Mouse (Mus musculus): ENCODE measurements around the gene Atp8b3. TPM values are rescaled to one million over a fixed set of nuclear protein-coding genes. Genes with fewer than 3 reads are reported as not detected.
A peak's percentile ranks its signal among the peaks of the same experiment; 100 is the strongest.

The Atp8b3 gene
- total and polyA plus RNA-seq, 2 experiments from 2014 or later: not detected

DNA sequence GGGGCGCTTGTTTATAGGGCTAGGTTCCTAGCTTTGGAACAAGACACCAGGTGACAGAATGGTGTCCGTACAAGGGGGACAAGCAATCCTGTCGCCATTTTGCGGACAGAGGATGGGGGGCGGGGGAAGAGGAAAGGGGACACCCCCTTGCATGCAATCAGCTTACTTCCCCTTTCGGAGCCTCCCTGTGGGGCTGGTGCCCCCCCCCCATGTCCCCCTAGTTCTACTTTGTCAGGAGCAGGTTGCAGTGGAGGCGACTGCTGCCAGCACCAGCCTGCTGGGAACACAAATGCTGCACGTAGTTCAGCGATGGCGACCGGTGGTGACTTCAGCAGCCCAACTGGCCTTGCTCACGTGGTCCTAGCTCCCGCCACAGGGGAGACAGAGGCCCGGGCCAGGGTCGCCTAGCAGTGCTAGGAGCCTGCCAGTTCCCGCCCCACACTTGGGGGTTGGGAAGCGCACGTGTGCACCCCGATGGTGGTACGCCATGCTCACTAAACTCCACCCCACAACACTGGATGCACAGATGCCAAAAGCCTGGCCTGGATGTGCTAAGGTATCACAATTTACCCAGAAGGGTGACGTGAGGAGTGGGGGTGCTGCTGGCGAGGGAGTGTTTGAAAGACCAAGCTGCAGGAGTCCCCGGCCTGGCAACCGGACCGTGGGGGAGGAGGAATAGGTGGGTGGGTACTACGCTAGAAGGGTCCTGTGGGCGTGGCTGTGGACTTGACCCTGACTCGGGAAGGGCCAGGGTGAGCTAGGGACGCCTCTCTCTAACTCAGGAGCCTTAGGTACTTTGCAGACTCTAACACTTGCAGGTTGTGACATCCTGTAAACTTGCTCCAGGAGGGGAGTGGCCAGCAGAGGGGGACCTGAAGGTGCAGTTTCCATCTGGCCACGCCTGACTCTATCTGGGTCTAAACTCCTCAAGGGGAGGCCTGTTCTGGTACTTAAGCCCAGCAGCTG, 32.2 kb upstream of the Atp8b3 start:
- WGBS: 22% methylated on average over 30 of the region's 30 CpGs

DNA sequence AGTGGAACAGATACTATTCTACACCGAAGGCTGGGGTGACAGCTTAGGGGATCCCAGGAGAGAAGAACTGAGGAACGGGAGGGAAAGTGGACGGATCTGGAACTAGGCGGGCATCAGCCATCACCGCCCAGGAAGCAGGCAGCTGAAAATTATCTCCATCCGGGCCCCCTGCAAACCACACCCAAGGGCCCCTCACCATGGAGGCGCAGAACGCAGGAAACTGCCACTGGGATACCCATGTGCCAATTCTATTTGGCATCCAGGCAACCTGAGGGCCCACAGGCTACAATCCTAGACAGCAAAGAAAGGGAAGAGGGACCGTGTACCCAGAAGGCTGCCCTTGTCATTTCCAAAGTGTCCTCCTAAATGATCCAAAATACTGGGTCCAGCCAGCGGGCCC, 31.5 kb upstream of the Atp8b3 start:
- Histone ChIP-seq H3K4me1 (ENCODE audit: control insufficient read depth, insufficient read depth) (peaks cover 23% of the 10 kb centered on the region), H3K9me3 (replicated peaks; ENCODE audit: control insufficient read depth, low read length) (no peaks in the 10 kb centered on the region), H3K9ac (replicated peaks; ENCODE audit: low read depth, low read length) (0 out of 2 replicates have a peak overlapping the region, but pooled peaks have one; percentile 18), H3K4me3 (ENCODE audit: low read depth, low read length) (no peak overlapping the region), H3K27me3 (ENCODE audit: control insufficient read depth, insufficient read depth, low read length) (no peaks in the 10 kb centered on the region), H3K4me2 (ENCODE audit: low read depth, low read length) (peak overlapping the region; percentile 47; the same call in 1 of the 2 replicates), H3K27ac (ENCODE audit: low read depth) (peak overlapping the region; percentile 7), H3K36me3 (replicated peaks; ENCODE audit: control insufficient read depth, insufficient read depth, low read length) (peaks cover 8% of the 10 kb centered on the region; the same call in 1 of the 2 replicates)
- WGBS: 81% methylated on average over 10 of the region's 10 CpGs
- ATAC-seq (ENCODE audit: insufficient read depth, low read depth) (no peak), DNase-seq (ENCODE audit: low spot score) (no peak)
- TF ChIP-seq CTCF (IDR thresholded peaks at IDR 0.05; ENCODE audit: low read depth) (no peak), EP300 (IDR thresholded peaks at IDR 0.05; ENCODE audit: low read depth) (no peak)

More for the DNA sequence above, 32.2 kb upstream of the Atp8b3 start:
- Histone ChIP-seq H3K4me3 (ENCODE audit: low read depth, low read length) (peak overlapping the region; percentile 19), H3K27me3 (ENCODE audit: control insufficient read depth, insufficient read depth, low read length) (no peaks in the 10 kb centered on the region), H3K36me3 (replicated peaks; ENCODE audit: control insufficient read depth, insufficient read depth, low read length) (peaks cover 8% of the 10 kb centered on the region; the same call in 1 of the 2 replicates), H3K27ac (ENCODE audit: low read depth) (peak overlapping the region; percentile 7; the same call in 1 of the 2 replicates), H3K4me1 (ENCODE audit: control insufficient read depth, insufficient read depth) (peaks cover 31% of the 10 kb centered on the region), H3K9ac (replicated peaks; ENCODE audit: low read depth, low read length) (peak overlapping the region; percentile 18; the same call in 1 of the 2 replicates), H3K9me3 (replicated peaks; ENCODE audit: control insufficient read depth, low read length) (no peaks in the 10 kb centered on the region), H3K4me2 (ENCODE audit: low read depth, low read length) (peak overlapping the region; percentile 47)
- TF ChIP-seq CTCF (IDR thresholded peaks at IDR 0.05; ENCODE audit: low read depth) (no peak), EP300 (IDR thresholded peaks at IDR 0.05; ENCODE audit: low read depth) (no peak)
- ATAC-seq (ENCODE audit: insufficient read depth, low read depth) (peak; percentile 7; the same call in 1 of the 2 replicates), DNase-seq (ENCODE audit: low spot score) (no peak)

DNA sequence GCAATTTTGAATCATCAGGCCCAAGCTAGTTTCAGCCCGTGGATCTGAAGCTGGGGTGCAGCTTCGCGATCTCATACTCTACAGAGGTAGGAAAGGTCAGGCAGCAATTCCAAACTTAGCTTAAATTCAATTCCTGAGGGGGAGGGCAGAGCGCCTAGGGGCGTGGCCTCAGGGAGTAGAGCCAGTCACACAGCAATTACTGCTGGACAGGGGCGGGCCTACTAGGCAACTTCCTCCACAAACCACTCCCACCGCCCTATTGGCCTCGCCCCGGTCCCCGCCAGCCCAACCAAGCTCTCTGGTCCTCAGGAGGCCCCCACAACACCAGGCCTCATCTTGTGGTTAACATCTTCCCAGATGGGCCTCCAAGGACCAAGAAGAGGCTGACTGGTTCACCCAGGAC, 30.7 kb upstream of the Atp8b3 start:
- DNase-seq (ENCODE audit: low spot score) (peak; percentile 69), ATAC-seq (ENCODE audit: insufficient read depth, low read depth) (peak; percentile 65)
- H3K4me1 ChIP-seq (ENCODE audit: control insufficient read depth, insufficient read depth): peaks cover 23% of the 10 kb centered on the region
- H3K27ac ChIP-seq (ENCODE audit: low read depth): peak overlapping the region; percentile 7; the same call in 1 of the 2 replicates
- H3K36me3 ChIP-seq (replicated peaks; ENCODE audit: control insufficient read depth, insufficient read depth, low read length): peaks cover 8% of the 10 kb centered on the region; the same call in 1 of the 2 replicates
- H3K4me2 ChIP-seq (ENCODE audit: low read depth, low read length): peak overlapping the region; percentile 47; the same call in 1 of the 2 replicates
- no peaks in the 10 kb centered on the region for H3K9me3 ChIP-seq (replicated peaks; ENCODE audit: control insufficient read depth, low read length)
- TF ChIP-seq EP300 (IDR thresholded peaks at IDR 0.05; ENCODE audit: low read depth) (no peak), CTCF (IDR thresholded peaks at IDR 0.05; ENCODE audit: low read depth) (no peak)
- 42% methylated on average over 10 of the region's 10 CpGs for WGBS
- no peak overlapping the region for H3K4me3 ChIP-seq (ENCODE audit: low read depth, low read length)
- H3K27me3 ChIP-seq (ENCODE audit: control insufficient read depth, insufficient read depth, low read length): no peaks in the 10 kb centered on the region
- H3K9ac ChIP-seq (replicated peaks; ENCODE audit: low read depth, low read length): 0 out of 2 replicates have a peak overlapping the region, but pooled peaks have one; percentile 20

DNA sequence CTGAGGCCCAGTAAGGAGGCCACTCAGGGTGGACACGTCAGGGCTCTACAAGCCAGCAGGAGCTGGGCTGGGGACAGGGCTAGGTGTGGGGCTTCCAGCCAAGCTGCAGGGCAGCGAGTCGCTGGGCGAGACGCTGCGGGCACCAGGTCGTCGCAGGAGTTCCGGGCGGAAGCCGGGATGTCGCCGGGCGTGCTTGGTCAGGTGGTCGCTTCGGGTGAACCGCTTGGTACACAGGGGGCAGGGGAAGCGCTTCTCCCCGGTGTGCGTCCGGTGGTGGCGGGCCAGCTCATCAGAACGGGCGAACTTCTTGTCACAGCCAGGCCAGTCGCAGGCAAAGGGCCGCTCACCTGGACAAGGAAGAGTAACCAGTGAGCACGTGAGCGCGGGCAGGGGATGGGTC, 30.0 kb upstream of the Atp8b3 start:
- H3K9ac ChIP-seq (replicated peaks; ENCODE audit: low read depth, low read length): no peak overlapping the region
- H3K4me1 ChIP-seq (ENCODE audit: control insufficient read depth, insufficient read depth): peaks cover 23% of the 10 kb centered on the region
- no peak overlapping the region for H3K4me2 ChIP-seq (ENCODE audit: low read depth, low read length)
- no peak for ATAC-seq (ENCODE audit: insufficient read depth, low read depth)
- H3K27ac ChIP-seq (ENCODE audit: low read depth): no peak overlapping the region
- 96% methylated on average over 26 of the region's 29 CpGs for whole genome bisulfite sequencing
- H3K27me3 ChIP-seq (ENCODE audit: control insufficient read depth, insufficient read depth, low read length): no peaks in the 10 kb centered on the region
- no peak overlapping the region for H3K4me3 ChIP-seq (ENCODE audit: low read depth, low read length)
- H3K36me3 ChIP-seq (replicated peaks; ENCODE audit: control insufficient read depth, insufficient read depth, low read length): peaks cover 8% of the 10 kb centered on the region; the same call in 1 of the 2 replicates
- no peaks in the 10 kb centered on the region for H3K9me3 ChIP-seq (replicated peaks; ENCODE audit: control insufficient read depth, low read length)
- no peak for TF ChIP-seq EP300 (IDR thresholded peaks at IDR 0.05; ENCODE audit: low read depth)
- TF ChIP-seq CTCF (IDR thresholded peaks at IDR 0.05; ENCODE audit: low read depth): no peak
- no peak for DNase-seq (ENCODE audit: low spot score)

DNA sequence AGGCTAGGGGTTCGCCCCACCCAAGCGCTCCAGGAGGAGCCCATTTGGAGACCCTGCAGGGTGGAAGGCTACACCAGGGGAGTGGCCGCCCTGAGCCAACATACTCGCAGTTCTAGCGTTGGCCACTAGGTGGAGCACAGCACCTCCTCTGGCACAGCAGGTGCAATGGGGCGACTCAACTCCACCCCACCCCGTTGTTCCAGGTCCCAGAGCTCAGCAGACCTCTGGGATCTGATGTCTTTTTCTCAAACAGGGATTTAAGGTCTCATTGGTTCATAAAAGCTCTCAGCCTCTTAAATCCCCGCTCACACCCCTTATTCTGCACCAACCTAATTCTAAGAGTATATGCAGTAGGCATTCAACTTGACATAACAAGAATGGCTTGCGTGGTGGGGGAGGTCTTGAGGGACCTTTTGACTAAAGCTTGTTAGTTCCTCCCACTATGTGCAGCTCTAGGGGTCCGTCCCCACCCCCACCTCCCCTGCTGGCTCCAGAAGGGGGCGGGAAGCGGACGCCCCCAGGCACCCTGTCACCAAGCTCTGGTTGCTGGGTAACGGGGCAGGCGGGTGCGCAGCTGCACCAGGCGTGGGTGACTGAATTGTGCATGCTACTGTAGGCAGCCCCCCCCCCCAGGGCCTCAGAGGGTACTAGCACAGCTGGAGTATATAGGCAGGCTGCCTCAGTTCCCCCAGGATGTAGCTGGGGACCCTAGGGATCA, 27.6 kb upstream of the Atp8b3 start:
- ATAC-seq (ENCODE audit: insufficient read depth, low read depth) (no peak), DNase-seq (ENCODE audit: low spot score) (peak; percentile 53)
- no peaks in the 10 kb centered on the region for H3K27me3 ChIP-seq (ENCODE audit: control insufficient read depth, insufficient read depth, low read length)
- no peaks in the 10 kb centered on the region for H3K9me3 ChIP-seq (replicated peaks; ENCODE audit: control insufficient read depth, low read length)
- peaks cover 19% of the 10 kb centered on the region for H3K4me1 ChIP-seq (ENCODE audit: control insufficient read depth, insufficient read depth)
- 31% methylated on average over 17 of the region's 17 CpGs for WGBS
- peak overlapping the region; percentile 20; the same call in 1 of the 2 replicates for H3K4me2 ChIP-seq (ENCODE audit: low read depth, low read length)
- H3K9ac ChIP-seq (replicated peaks; ENCODE audit: low read depth, low read length): no peak overlapping the region
- TF ChIP-seq EP300 (IDR thresholded peaks at IDR 0.05; ENCODE audit: low read depth) (no peak), CTCF (IDR thresholded peaks at IDR 0.05; ENCODE audit: low read depth) (peak; percentile 93)
- peaks cover 8% of the 10 kb centered on the region; the same call in 1 of the 2 replicates for H3K36me3 ChIP-seq (replicated peaks; ENCODE audit: control insufficient read depth, insufficient read depth, low read length)
- no peak overlapping the region for H3K4me3 ChIP-seq (ENCODE audit: low read depth, low read length)
- no peak overlapping the region for H3K27ac ChIP-seq (ENCODE audit: low read depth)
